Mouse (Mus musculus) liver, embryonic 12.5 days (tissue): ENCODE measurements around the gene Gnaq. TPM values are rescaled to one million over a fixed set of nuclear protein-coding genes. Genes with fewer than 3 reads are reported as not detected.

Experiments used
- ATAC-seq: fragments of 200-750 bp; cut with Nextera tagmentation; 2 replicates; pipeline ENCODE4 v1.8.0; 2017; ENCODE audit warnings: moderate number of reproducible peaks, mild to moderate bottlenecking, moderate library complexity
- H3K27ac ChIP-seq: fragments of 300-500 bp; sonication (generic); 2 replicates; pipeline ENCODE4 v1.5.1; 2016; ENCODE audit warnings: mild to moderate bottlenecking
- H3K27me3 ChIP-seq: fragments of 300-500 bp; sonication (generic); replicated peaks from 2 replicates; pipeline ENCODE4 v1.6.1; 2016; ENCODE audit warnings: mild to moderate bottlenecking, moderate library complexity
- H3K36me3 ChIP-seq: fragments of 300-500 bp; sonication (generic); 2 replicates; pipeline ENCODE4 v1.6.1; 2016; ENCODE audit warnings: mild to moderate bottlenecking, moderate library complexity
- H3K4me1 ChIP-seq: fragments of 300-500 bp; sonication (generic); 2 replicates; pipeline ENCODE4 v1.6.1; 2016
- H3K4me2 ChIP-seq: fragments of 300-500 bp; sonication (generic); 2 replicates; pipeline ENCODE4 v1.6.1; 2016; ENCODE audit warnings: mild to moderate bottlenecking, moderate library complexity
- H3K4me3 ChIP-seq: fragments of 300-500 bp; sonication (generic); 2 replicates; pipeline ENCODE4 v1.5.1; 2016; ENCODE audit warnings: mild to moderate bottlenecking, moderate library complexity
- H3K9ac ChIP-seq: fragments of 300-500 bp; sonication (generic); 2 replicates; pipeline ENCODE4 v1.6.1; 2016; ENCODE audit warnings: mild to moderate bottlenecking, moderate library complexity
- H3K9me3 ChIP-seq: fragments of 300-500 bp; sonication (generic); replicated peaks from 2 replicates; pipeline ENCODE4 v1.6.1; 2016; ENCODE audit warnings: mild to moderate bottlenecking, moderate library complexity
- WGBS: fragments of 180-500 bp; shearing (Covaris S2); methylation state at CpG from one replicate; pipeline ENCODE4 v1.1.7; 2016; ENCODE audit not compliant: insufficient replicate concordance; 5-methylcytosine and 5-hydroxymethylcytosine counted together
- polyA plus RNA-seq: library from polyadenylated mRNA; unstranded; fragments of >200 nt; fragmentation: Nextera tagmentation; extraction: Ambion mirVana; gene quantifications from 2 replicates; pipeline ENCODE4 v1.2.1, GENCODE M21; 2016

Gene Gnaq
- polyA plus RNA-seq, 1 experiment from 2014 or later: 5.6 TPM

DNA sequence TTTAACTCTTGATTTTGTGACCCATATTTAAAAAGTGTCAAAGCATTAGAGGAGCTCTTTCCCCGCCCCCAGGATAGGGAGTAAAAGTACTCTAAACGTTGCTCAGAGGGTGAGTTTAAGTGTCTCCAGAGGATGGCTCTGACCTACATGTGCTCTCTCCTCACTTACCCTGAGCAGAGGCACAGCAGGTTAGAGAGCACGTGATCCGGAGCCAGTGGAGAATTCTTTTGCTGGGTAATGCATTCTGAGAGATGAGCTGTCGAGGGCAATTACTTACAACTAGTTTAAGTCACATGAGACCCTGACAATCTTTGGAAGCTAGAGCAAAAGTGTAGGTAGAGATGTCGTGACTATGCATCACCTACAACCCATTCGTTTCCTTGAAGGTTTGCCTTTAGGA lies 168.7 kb downstream of the Gnaq start:
- WGBS: 66% methylated on average over 7 of the region's 7 CpGs
- H3K4me1 ChIP-seq: peaks cover 14% of the 10 kb centered on the region
- H3K4me3 ChIP-seq: no peak overlapping the region
- H3K27me3 ChIP-seq: no peaks in the 10 kb centered on the region
- no peak overlapping the region for H3K9ac ChIP-seq
- no peaks in the 10 kb centered on the region for H3K9me3 ChIP-seq
- H3K27ac ChIP-seq: no peak overlapping the region
- no peak overlapping the region for H3K4me2 ChIP-seq
- H3K36me3 ChIP-seq: no peaks in the 10 kb centered on the region
- ATAC-seq: no peak

- Histone ChIP-seq H3K9me3 (no peaks in the 10 kb centered on the region), H3K4me1 (0 out of 2 replicates have a peak, but pooled peaks cover 3% of the 10 kb centered on the region), H3K4me2 (no peak overlapping the region), H3K27me3 (no peaks in the 10 kb centered on the region), H3K9ac (no peak overlapping the region), H3K36me3 (no peaks in the 10 kb centered on the region), H3K4me3 (no peak overlapping the region), H3K27ac (no peak overlapping the region)
- ATAC-seq: no peak
These were observed 176.4 kb downstream of the Gnaq start for GRCm38 (mm10) chr19:16309031-16309430.

DNA sequence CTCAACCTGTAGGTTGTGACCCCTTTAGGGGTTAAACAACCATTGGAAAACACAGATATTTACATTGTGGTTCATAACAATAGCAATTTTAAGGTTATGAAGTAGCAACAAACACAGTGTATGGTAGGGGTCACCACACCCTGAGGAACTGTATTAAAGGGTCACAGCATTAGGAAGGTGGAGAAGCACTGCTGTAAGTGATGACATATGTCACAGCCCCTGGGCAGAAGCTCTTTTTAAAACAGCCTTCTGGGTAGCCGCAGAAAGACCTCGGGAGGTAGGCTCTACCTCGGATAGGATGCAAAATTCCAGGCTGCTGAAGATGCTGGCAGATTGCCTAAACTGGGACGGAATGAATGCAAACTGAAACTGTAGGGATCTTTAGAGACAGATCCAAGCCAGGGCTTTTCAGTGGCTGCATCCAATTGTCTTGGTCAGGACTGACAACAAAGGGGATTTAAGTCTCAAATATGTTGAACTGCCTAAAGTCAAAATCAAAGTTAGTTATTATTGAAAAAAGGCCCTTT lies 181.7 kb downstream of the Gnaq start:
- Histone ChIP-seq H3K9me3 (no peaks in the 10 kb centered on the region), H3K27me3 (no peaks in the 10 kb centered on the region), H3K27ac (no peak overlapping the region), H3K36me3 (peaks cover 2% of the 10 kb centered on the region; the same call in 1 of the 2 replicates), H3K9ac (no peak overlapping the region), H3K4me1 (peaks cover 31% of the 10 kb centered on the region), H3K4me3 (no peak overlapping the region), H3K4me2 (no peak overlapping the region)
- no peak for ATAC-seq
- WGBS: 79% methylated on average over 4 of the region's 4 CpGs

GRCm38 (mm10) chr19:16315525-16315924 lies 182.9 kb downstream of the Gnaq start:
- Histone ChIP-seq H3K4me3 (no peak overlapping the region), H3K36me3 (peaks cover 2% of the 10 kb centered on the region; the same call in 1 of the 2 replicates), H3K4me2 (no peak overlapping the region), H3K27me3 (no peaks in the 10 kb centered on the region), H3K9me3 (no peaks in the 10 kb centered on the region), H3K4me1 (peaks cover 31% of the 10 kb centered on the region), H3K9ac (no peak overlapping the region), H3K27ac (no peak overlapping the region)
- ATAC-seq: peak; percentile 60; the same call in 1 of the 2 replicates
- 42% methylated on average over 4 of the region's 4 CpGs for WGBS

- WGBS: 33% methylated on average over 14 of the region's 14 CpGs
- H3K9me3 ChIP-seq: no peaks in the 10 kb centered on the region
- H3K27me3 ChIP-seq: no peaks in the 10 kb centered on the region
- 0 out of 2 replicates have a peak overlapping the region, but pooled peaks have one; percentile 4 for H3K9ac ChIP-seq
- H3K4me3 ChIP-seq: no peak overlapping the region
- peaks cover 31% of the 10 kb centered on the region for H3K4me1 ChIP-seq
- ATAC-seq: no peak
- H3K4me2 ChIP-seq: no peak overlapping the region
- H3K36me3 ChIP-seq: peaks cover 2% of the 10 kb centered on the region; the same call in 1 of the 2 replicates
- no peak overlapping the region for H3K27ac ChIP-seq
These were observed 185.6 kb downstream of the Gnaq start for GRCm38 (mm10) chr19:16318128-16318811.

DNA sequence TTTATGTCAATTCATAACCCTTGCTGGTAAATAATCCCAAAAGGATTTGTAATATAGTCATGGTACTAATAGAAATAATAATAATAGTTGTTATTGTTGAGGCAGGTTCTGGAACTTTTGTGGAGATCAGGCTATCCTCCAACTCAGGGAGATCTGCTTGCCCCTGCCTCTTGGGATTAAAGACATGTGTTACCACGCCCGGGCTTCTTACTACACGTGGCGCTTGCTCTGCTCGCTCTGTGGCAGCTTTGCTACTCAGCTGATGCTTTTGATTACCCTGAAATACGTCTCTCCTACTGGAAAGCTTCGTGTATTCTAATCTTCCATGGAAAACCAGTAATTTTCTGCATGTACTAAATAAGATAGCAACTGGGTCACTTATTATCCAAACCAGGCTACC lies 187.4 kb downstream of the Gnaq start:
- H3K9me3 ChIP-seq: no peaks in the 10 kb centered on the region
- no peak overlapping the region for H3K27ac ChIP-seq
- H3K36me3 ChIP-seq: peaks cover 2% of the 10 kb centered on the region; the same call in 1 of the 2 replicates
- no peak for ATAC-seq
- peaks cover 31% of the 10 kb centered on the region for H3K4me1 ChIP-seq
- WGBS: 51% methylated on average over 7 of the region's 7 CpGs
- H3K4me3 ChIP-seq: no peak overlapping the region
- no peaks in the 10 kb centered on the region for H3K27me3 ChIP-seq
- no peak overlapping the region for H3K4me2 ChIP-seq
- H3K9ac ChIP-seq: no peak overlapping the region

- H3K4me2 ChIP-seq: no peak overlapping the region
- no peak overlapping the region for H3K27ac ChIP-seq
- 59% methylated on average over 6 of the region's 6 CpGs for WGBS
- H3K4me1 ChIP-seq: peaks cover 18% of the 10 kb centered on the region
- no peaks in the 10 kb centered on the region for H3K27me3 ChIP-seq
- no peaks in the 10 kb centered on the region for H3K36me3 ChIP-seq
- H3K9me3 ChIP-seq: no peaks in the 10 kb centered on the region
- ATAC-seq: no peak
- H3K9ac ChIP-seq: no peak overlapping the region
- H3K4me3 ChIP-seq: no peak overlapping the region
These were observed 190.4 kb downstream of the Gnaq start for GRCm38 (mm10) chr19:16322986-16323385.

- ATAC-seq: no peak
- no peak overlapping the region for H3K27ac ChIP-seq
- 84% methylated on average over 3 of the region's 3 CpGs for WGBS
- H3K4me2 ChIP-seq: no peak overlapping the region
- peaks cover 7% of the 10 kb centered on the region for H3K4me1 ChIP-seq
- no peak overlapping the region for H3K9ac ChIP-seq
- H3K36me3 ChIP-seq: no peaks in the 10 kb centered on the region
- H3K9me3 ChIP-seq: no peaks in the 10 kb centered on the region
- H3K27me3 ChIP-seq: no peaks in the 10 kb centered on the region
- H3K4me3 ChIP-seq: no peak overlapping the region
These were observed 191.6 kb downstream of the Gnaq start for GRCm38 (mm10) chr19:16324239-16324638.

DNA sequence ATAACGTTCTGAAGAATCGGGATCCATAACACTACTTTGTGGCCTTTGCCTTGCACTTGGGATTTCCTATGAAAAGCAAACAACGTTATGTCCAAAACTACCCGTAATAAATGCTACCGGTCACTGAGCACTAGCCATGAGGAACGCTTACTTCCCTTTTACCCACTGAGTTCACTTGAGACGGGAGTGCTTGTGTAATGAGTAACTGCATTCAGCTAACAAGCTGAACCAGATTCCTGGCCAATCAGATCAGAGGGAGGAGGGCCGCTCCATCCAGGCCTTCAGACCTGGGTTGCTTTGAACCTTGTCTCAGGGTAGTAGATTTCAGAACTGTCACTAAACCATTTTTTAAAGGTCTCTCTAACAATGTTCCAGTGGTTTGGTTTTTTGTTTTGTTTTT lies 193.3 kb downstream of the Gnaq start:
- Histone ChIP-seq H3K27ac (no peak overlapping the region), H3K9ac (no peak overlapping the region), H3K9me3 (no peaks in the 10 kb centered on the region), H3K4me2 (no peak overlapping the region), H3K27me3 (no peaks in the 10 kb centered on the region), H3K4me3 (no peak overlapping the region), H3K36me3 (no peaks in the 10 kb centered on the region), H3K4me1 (peaks cover 7% of the 10 kb centered on the region)
- WGBS: 40% methylated on average over 8 of the region's 8 CpGs
- ATAC-seq: 0 out of 2 replicates have a peak, but pooled peaks have one; percentile 32

DNA sequence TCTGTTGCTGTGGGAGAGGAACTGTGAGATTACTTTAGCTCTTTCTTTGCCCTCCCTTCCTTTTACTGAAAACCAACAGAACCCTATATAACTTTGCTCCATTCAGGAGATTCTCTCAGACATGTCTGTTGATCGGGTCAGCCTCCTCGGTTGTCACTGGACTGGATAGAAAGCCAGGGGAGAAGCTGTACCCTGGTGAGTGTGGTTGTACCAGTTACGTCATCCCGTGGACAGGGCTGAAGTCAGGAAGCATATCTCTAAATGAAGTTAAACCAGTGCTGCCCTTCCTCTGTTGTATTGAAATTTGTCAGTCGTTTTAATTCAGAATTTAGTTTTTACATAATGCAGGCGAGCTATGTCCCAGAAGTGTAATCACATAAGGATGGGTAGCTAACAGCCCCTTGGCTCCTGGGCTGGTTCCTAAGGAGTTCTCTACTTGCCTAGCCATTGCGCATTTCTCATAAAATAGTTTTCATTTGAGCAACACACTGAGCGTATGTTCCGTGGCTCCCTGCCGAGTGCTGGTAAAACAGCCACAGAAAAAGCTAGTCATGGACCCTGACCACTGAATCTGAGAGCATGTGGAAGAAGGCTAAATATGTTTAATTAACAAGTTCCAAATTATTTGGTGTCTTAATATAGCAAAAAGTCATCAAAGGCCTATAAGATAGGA lies 194.9 kb downstream of the Gnaq start:
- H3K27me3 ChIP-seq: no peaks in the 10 kb centered on the region
- no peak overlapping the region for H3K4me3 ChIP-seq
- no peak overlapping the region for H3K27ac ChIP-seq
- no peak overlapping the region for H3K4me2 ChIP-seq
- no peak for ATAC-seq
- H3K9me3 ChIP-seq: no peaks in the 10 kb centered on the region
- H3K36me3 ChIP-seq: no peaks in the 10 kb centered on the region
- H3K4me1 ChIP-seq: peaks cover 7% of the 10 kb centered on the region
- 70% methylated on average over 10 of the region's 10 CpGs for WGBS
- no peak overlapping the region for H3K9ac ChIP-seq

GRCm38 (mm10) chr19:16328074-16328850 lies 195.6 kb downstream of the Gnaq start:
- peaks cover 7% of the 10 kb centered on the region for H3K4me1 ChIP-seq
- no peak overlapping the region for H3K27ac ChIP-seq
- H3K4me2 ChIP-seq: no peak overlapping the region
- no peaks in the 10 kb centered on the region for H3K36me3 ChIP-seq
- WGBS: 70% methylated on average over 7 of the region's 7 CpGs
- H3K27me3 ChIP-seq: no peaks in the 10 kb centered on the region
- no peak overlapping the region for H3K9ac ChIP-seq
- H3K9me3 ChIP-seq: no peaks in the 10 kb centered on the region
- ATAC-seq: no peak
- no peak overlapping the region for H3K4me3 ChIP-seq

DNA sequence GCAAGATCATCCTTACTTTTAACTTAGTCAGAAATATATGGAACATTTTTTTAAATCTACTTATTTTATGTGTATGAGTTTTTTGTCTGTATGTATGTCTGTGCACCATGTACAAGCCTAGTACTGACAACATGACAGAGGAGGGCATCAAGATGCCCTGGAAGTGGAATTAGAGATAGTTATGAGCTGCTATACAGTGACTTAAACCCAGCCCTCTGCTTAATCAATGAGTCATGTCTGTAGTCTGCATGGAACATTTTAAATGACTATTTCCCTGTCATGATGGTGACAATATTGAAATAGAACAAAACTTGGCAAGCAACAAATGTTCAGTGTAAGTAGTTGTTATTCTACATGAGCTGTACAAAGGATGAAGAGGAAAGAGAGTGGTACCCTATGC lies 196.4 kb downstream of the Gnaq start:
- ATAC-seq: no peak
- H3K27ac ChIP-seq: no peak overlapping the region
- H3K4me1 ChIP-seq: peaks cover 7% of the 10 kb centered on the region
- H3K27me3 ChIP-seq: no peaks in the 10 kb centered on the region
- no peak overlapping the region for H3K4me2 ChIP-seq
- no peaks in the 10 kb centered on the region for H3K36me3 ChIP-seq
- H3K9me3 ChIP-seq: no peaks in the 10 kb centered on the region
- no peak overlapping the region for H3K9ac ChIP-seq
- no peak overlapping the region for H3K4me3 ChIP-seq
